Mouse (Mus musculus) ES-E14 (cell line): ENCODE results near the gene Sub1.

Experiments used
- CHD2 ChIP-seq: IDR thresholded peaks from 2 replicates; pipeline ENCODE4 v1.6.1; 2014; ENCODE audit warnings: mild to moderate bottlenecking, low read depth, low read length, inconsistent platforms
- HCFC1 ChIP-seq: IDR thresholded peaks from 2 replicates; pipeline ENCODE4 v1.6.1; 2012; ENCODE audit warnings: low read length, inconsistent platforms, borderline replicate concordance; ENCODE audit not compliant: insufficient read depth
- ZC3H11A ChIP-seq: IDR thresholded peaks from 2 replicates; pipeline ENCODE4 v1.6.1; 2012; ENCODE audit warnings: low read depth, mild to moderate bottlenecking, inconsistent platforms, low read length, borderline replicate concordance
- ZNF384 ChIP-seq: IDR thresholded peaks from 2 replicates; pipeline ENCODE4 v1.6.1; 2012; ENCODE audit warnings: low read depth, low read length, inconsistent platforms

DNA sequence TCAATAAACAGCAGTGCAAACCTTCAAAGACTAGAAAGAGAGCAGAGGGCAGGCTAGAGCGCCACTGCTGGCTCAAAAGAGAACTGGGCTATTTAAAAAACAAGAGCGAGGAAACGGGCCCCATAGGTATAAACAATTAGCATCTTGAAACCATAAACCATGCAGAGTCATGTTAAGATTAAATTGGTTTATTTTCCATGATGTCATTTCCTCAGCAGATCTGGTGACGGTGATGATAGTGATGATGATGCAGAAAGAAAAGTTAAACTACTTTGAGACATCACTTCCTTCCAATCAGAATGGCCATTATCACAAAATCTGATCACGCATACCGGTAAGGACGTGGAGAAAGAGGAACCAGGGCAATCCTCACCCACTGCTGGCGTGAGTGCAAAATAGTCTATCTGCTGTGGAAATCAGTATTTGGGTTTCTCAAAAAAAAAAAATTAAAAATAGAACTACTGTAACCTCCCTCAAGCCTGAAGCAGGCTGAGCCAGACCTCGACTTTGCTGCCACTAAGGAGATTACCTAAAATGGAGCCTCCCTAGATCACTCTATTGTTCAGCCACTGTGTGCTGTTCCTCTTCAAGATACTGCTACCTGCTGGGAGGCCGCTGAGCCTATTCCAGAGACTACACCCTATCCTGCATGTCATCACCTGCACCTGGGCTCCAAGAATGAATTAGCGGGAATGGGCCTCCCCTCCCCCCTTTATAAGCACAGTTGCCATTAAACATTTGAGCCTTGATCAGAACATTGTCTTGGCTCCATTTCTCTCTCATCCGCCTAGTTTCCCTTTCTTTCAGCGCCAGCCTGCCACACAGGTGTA, 11.4 kb upstream of the Sub1 start:
- TF ChIP-seq HCFC1 (no peak), ZC3H11A (no peak), CHD2 (no peak), ZNF384 (no peak)
